Mouse (Mus musculus): ENCODE measurements around the gene Hoxa5. TPM values are rescaled to one million over a fixed set of nuclear protein-coding genes. Genes with fewer than 3 reads are reported as not detected.

Gene Hoxa5
- polyA plus RNA-seq, 1 experiment from 2014 or later, result not detected

DNA sequence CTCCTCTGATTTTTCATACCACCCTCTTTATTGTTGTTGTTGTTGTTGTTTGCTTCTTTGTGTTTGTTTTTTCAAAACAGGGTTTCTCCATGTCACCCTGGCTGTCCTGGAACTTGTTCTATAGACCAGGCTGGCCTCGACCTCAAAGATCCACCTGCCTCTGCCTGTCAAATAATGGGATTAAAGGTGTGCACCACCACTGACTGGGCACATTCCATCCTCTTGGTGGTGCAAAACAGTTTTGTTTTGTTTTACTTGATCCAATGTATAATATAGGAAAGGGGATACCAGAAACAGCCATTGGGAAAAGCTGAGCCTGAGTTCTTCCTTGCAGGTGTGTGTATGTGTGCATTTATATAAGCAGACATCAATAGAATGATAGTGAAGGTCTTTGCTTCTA, 17.9 kb downstream of the Hoxa5 start:
- H3K4me2 ChIP-seq (ENCODE audit: low read length), result no peak overlapping the region
- 0 out of 2 replicates have a peak, but pooled peaks cover 3% of the 10 kb centered on the region for H3K4me1 ChIP-seq (ENCODE audit: control insufficient read depth, insufficient read depth, low read length)
- H3K27ac ChIP-seq (ENCODE audit: low read depth, low read length), result no peak overlapping the region
- H3K9ac ChIP-seq (ENCODE audit: low read length), result no peak overlapping the region
- H3K4me3 ChIP-seq (ENCODE audit: low read depth, low read length), result no peak overlapping the region
- H3K27me3 ChIP-seq (replicated peaks; ENCODE audit: control insufficient read depth, insufficient read depth, low read length), result peaks cover 99% of the 10 kb centered on the region
- DNase-seq (ENCODE audit: low spot score) (no peak), ATAC-seq (no peak)
- WGBS, result 7% methylated on average over 1 of the region's 1 CpGs
- H3K9me3 ChIP-seq (replicated peaks; ENCODE audit: control insufficient read depth, low read length), result no peaks in the 10 kb centered on the region
- H3K36me3 ChIP-seq (ENCODE audit: control insufficient read depth, insufficient read depth, low read length), result no peaks in the 10 kb centered on the region

DNA sequence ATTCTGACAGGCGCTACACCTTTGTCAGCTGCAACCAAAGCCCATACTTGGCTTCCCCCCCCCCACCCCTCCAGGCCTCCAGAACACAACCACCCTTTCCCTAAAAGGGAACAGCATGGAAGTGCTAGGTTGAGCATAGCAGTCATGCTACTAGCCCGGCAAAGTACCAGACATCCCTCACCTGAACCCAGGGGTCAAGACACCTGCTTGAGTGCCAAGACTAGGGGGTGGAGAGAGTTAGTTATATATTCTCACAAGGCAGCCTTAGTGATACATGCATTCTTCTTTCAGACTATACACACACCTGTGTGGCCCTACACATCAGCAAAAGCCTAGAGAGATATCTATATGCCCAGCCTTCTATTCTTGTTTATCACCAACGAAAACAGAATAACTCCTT, 18.6 kb downstream of the Hoxa5 start:
- 9% methylated on average over 3 of the region's 3 CpGs for WGBS

DNA sequence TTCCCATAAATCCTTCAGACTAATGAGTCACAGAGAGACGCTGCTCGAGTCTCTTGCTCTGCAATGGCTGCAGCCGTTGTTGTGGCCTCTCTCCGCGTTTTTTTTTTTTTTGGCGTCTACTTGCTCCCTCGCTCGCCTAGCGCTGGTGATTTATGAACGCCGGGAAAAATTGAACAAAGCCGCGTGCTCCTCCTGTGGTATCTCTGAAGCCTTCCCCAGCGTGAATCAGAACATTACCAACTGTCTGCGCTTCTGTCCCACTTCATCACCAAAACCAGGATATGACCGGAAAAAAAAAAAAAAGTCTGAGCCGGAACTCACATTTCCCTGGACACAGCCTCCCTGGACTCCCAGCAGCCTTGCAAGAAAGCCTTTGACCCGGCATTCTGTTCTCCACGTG, 19.2 kb downstream of the Hoxa5 start:
- Histone ChIP-seq H3K9ac (ENCODE audit: low read length) (no peak overlapping the region), H3K27ac (ENCODE audit: low read depth, low read length) (no peak overlapping the region), H3K9me3 (replicated peaks; ENCODE audit: control insufficient read depth, low read length) (no peaks in the 10 kb centered on the region), H3K36me3 (ENCODE audit: control insufficient read depth, insufficient read depth, low read length) (no peaks in the 10 kb centered on the region), H3K4me2 (ENCODE audit: low read length) (no peak overlapping the region), H3K4me3 (ENCODE audit: low read depth, low read length) (no peak overlapping the region), H3K4me1 (ENCODE audit: control insufficient read depth, insufficient read depth, low read length) (no peaks in the 10 kb centered on the region), H3K27me3 (replicated peaks; ENCODE audit: control insufficient read depth, insufficient read depth, low read length) (peaks cover 99% of the 10 kb centered on the region)
- DNase-seq (ENCODE audit: low spot score) (no peak), ATAC-seq (no peak)
- WGBS, result 1% methylated on average over 19 of the region's 19 CpGs

More for the DNA sequence above, 18.6 kb downstream of the Hoxa5 start:
- Histone ChIP-seq H3K27me3 (replicated peaks; ENCODE audit: control insufficient read depth, insufficient read depth, low read length) (peaks cover 99% of the 10 kb centered on the region), H3K9ac (ENCODE audit: low read length) (no peak overlapping the region), H3K4me3 (ENCODE audit: low read depth, low read length) (no peak overlapping the region), H3K9me3 (replicated peaks; ENCODE audit: control insufficient read depth, low read length) (no peaks in the 10 kb centered on the region), H3K36me3 (ENCODE audit: control insufficient read depth, insufficient read depth, low read length) (no peaks in the 10 kb centered on the region), H3K4me1 (ENCODE audit: control insufficient read depth, insufficient read depth, low read length) (no peaks in the 10 kb centered on the region), H3K27ac (ENCODE audit: low read depth, low read length) (no peak overlapping the region), H3K4me2 (ENCODE audit: low read length) (no peak overlapping the region)
- no peak for ATAC-seq
- DNase-seq (ENCODE audit: low spot score), result no peak

- ATAC-seq, result no peak
- under 1% methylated on average over 6 of the region's 6 CpGs for WGBS
- DNase-seq (ENCODE audit: low spot score), result no peak
- Histone ChIP-seq H3K4me3 (ENCODE audit: low read depth, low read length) (no peak overlapping the region), H3K36me3 (ENCODE audit: control insufficient read depth, insufficient read depth, low read length) (no peaks in the 10 kb centered on the region), H3K27me3 (replicated peaks; ENCODE audit: control insufficient read depth, insufficient read depth, low read length) (peaks cover 99% of the 10 kb centered on the region), H3K9ac (ENCODE audit: low read length) (no peak overlapping the region), H3K4me2 (ENCODE audit: low read length) (no peak overlapping the region), H3K27ac (ENCODE audit: low read depth, low read length) (no peak overlapping the region), H3K9me3 (replicated peaks; ENCODE audit: control insufficient read depth, low read length) (no peaks in the 10 kb centered on the region), H3K4me1 (ENCODE audit: control insufficient read depth, insufficient read depth, low read length) (no peaks in the 10 kb centered on the region)
Observed at GRCm38 (mm10) chr6:52184668-52185067, 19.7 kb downstream of the Hoxa5 start.

- Histone ChIP-seq H3K4me2 (ENCODE audit: low read length) (no peak overlapping the region), H3K4me1 (ENCODE audit: control insufficient read depth, insufficient read depth, low read length) (no peaks in the 10 kb centered on the region), H3K9me3 (replicated peaks; ENCODE audit: control insufficient read depth, low read length) (no peaks in the 10 kb centered on the region), H3K36me3 (ENCODE audit: control insufficient read depth, insufficient read depth, low read length) (no peaks in the 10 kb centered on the region), H3K27me3 (replicated peaks; ENCODE audit: control insufficient read depth, insufficient read depth, low read length) (peaks cover 100% of the 10 kb centered on the region), H3K4me3 (ENCODE audit: low read depth, low read length) (no peak overlapping the region), H3K9ac (ENCODE audit: low read length) (no peak overlapping the region), H3K27ac (ENCODE audit: low read depth, low read length) (no peak overlapping the region)
- ATAC-seq (no peak), DNase-seq (ENCODE audit: low spot score) (no peak)
- 4% methylated on average over 10 of the region's 10 CpGs for WGBS
Observed at GRCm38 (mm10) chr6:52183311-52184080, 20.9 kb downstream of the Hoxa5 start.

DNA sequence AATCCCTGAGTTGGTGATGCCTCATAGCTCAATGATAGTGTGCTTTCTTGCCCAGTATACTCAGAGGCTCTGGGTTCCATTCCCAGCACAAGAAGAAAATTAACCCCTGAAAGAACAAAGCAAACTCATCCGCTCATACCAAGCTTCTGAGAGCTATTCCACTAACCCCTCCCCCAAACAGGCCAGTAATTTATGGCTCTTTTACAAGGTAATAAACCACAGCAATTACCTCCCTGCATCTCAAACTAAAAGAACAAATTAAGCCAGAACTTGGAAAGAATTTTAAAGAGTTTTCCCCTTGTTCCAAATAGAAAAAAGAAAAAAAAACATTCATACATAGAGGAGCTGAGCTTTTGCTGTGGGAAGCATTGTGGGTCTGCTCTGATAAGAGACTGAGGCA, 21.6 kb downstream of the Hoxa5 start:
- Histone ChIP-seq H3K36me3 (ENCODE audit: control insufficient read depth, insufficient read depth, low read length) (no peaks in the 10 kb centered on the region), H3K4me2 (ENCODE audit: low read length) (no peak overlapping the region), H3K27ac (ENCODE audit: low read depth, low read length) (no peak overlapping the region), H3K4me1 (ENCODE audit: control insufficient read depth, insufficient read depth, low read length) (no peaks in the 10 kb centered on the region), H3K9me3 (replicated peaks; ENCODE audit: control insufficient read depth, low read length) (no peaks in the 10 kb centered on the region), H3K27me3 (replicated peaks; ENCODE audit: control insufficient read depth, insufficient read depth, low read length) (peaks cover 100% of the 10 kb centered on the region), H3K4me3 (ENCODE audit: low read depth, low read length) (no peak overlapping the region), H3K9ac (ENCODE audit: low read length) (no peak overlapping the region)
- WGBS, result 5% methylated on average over 1 of the region's 1 CpGs
- no peak for DNase-seq (ENCODE audit: low spot score)
- ATAC-seq, result no peak

DNA sequence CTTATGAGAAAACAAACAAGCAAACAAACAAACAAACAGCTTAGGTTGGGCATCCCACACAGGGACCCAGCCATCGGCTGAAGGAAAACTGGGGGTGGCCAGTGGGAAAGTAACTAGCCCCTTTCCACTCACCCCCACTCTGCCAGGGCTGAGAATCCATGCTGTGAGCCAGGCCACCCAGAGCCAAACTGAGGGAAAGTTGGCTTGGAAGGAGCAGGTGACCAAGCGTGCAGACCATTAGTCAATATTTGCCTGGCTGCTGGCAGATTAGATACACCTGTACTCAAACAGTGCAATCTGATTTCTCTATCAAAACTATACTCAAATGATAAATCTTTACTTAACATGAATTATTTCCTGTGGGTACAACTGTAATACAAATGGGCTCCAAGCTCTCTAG, 22.4 kb downstream of the Hoxa5 start:
- Histone ChIP-seq H3K27ac (ENCODE audit: low read depth, low read length) (no peak overlapping the region), H3K4me2 (ENCODE audit: low read length) (no peak overlapping the region), H3K4me1 (ENCODE audit: control insufficient read depth, insufficient read depth, low read length) (no peaks in the 10 kb centered on the region), H3K4me3 (ENCODE audit: low read depth, low read length) (no peak overlapping the region), H3K9ac (ENCODE audit: low read length) (no peak overlapping the region), H3K36me3 (ENCODE audit: control insufficient read depth, insufficient read depth, low read length) (no peaks in the 10 kb centered on the region), H3K9me3 (replicated peaks; ENCODE audit: control insufficient read depth, low read length) (no peaks in the 10 kb centered on the region), H3K27me3 (replicated peaks; ENCODE audit: control insufficient read depth, insufficient read depth, low read length) (peaks cover 100% of the 10 kb centered on the region)
- ATAC-seq, result no peak
- WGBS, result 7% methylated on average over 2 of the region's 2 CpGs
- DNase-seq (ENCODE audit: low spot score), result no peak

DNA sequence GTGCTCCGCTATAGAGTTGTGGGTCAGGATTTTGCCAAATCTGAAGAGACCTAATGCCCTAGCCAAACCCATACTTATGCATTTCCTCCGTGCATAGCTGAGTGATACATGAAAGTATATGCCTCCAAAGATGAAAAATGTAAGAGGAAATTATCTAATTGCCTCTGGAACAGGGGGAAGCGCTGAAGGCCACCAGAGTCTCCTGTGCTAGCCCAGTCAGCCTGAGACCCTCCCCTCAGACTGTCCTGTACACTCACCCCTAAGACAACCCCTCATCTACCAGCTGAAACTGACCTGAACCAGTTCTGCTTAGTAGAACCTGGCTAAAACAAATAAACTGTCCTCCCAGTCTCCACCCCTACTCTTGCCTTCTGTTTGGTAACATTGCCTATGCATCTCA, 23.7 kb downstream of the Hoxa5 start:
- Histone ChIP-seq H3K36me3 (ENCODE audit: control insufficient read depth, insufficient read depth, low read length) (no peaks in the 10 kb centered on the region), H3K27ac (ENCODE audit: low read depth, low read length) (no peak overlapping the region), H3K4me2 (ENCODE audit: low read length) (no peak overlapping the region), H3K27me3 (replicated peaks; ENCODE audit: control insufficient read depth, insufficient read depth, low read length) (peaks cover 100% of the 10 kb centered on the region), H3K9me3 (replicated peaks; ENCODE audit: control insufficient read depth, low read length) (no peaks in the 10 kb centered on the region), H3K9ac (ENCODE audit: low read length) (no peak overlapping the region), H3K4me1 (ENCODE audit: control insufficient read depth, insufficient read depth, low read length) (no peaks in the 10 kb centered on the region), H3K4me3 (ENCODE audit: low read depth, low read length) (no peak overlapping the region)
- DNase-seq (ENCODE audit: low spot score), result no peak
- ATAC-seq, result no peak
- 3% methylated on average over 3 of the region's 3 CpGs for WGBS

DNA sequence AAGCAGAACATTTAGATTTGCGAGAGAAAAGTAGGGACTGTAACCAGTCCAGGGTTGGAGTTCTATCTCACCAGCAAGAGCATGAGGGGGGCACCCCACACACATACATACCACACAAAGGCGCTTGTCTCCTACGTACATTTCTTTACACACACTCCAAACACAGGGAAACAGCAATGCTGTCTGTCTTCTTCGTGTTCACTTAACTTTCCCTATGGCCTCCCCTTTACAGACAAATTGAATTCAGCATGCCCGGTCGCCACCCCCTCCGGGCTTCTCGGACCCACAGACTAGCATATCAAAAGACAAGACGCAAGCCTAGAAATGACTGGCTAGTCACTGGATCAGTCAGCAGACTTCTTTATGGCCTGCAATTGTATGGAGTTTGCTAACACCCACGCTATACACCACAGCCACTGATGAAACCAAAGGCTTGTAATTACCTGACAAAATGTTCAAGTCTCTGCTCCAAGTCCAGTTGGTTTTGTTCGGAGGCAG, 24.1 kb downstream of the Hoxa5 start:
- Histone ChIP-seq H3K4me2 (ENCODE audit: low read length) (no peak overlapping the region), H3K9ac (ENCODE audit: low read length) (no peak overlapping the region), H3K4me3 (ENCODE audit: low read depth, low read length) (no peak overlapping the region), H3K9me3 (replicated peaks; ENCODE audit: control insufficient read depth, low read length) (no peaks in the 10 kb centered on the region), H3K4me1 (ENCODE audit: control insufficient read depth, insufficient read depth, low read length) (no peaks in the 10 kb centered on the region), H3K27ac (ENCODE audit: low read depth, low read length) (no peak overlapping the region), H3K36me3 (ENCODE audit: control insufficient read depth, insufficient read depth, low read length) (no peaks in the 10 kb centered on the region), H3K27me3 (replicated peaks; ENCODE audit: control insufficient read depth, insufficient read depth, low read length) (peaks cover 100% of the 10 kb centered on the region)
- DNase-seq (ENCODE audit: low spot score), result no peak
- no peak for ATAC-seq
- WGBS, result 1% methylated on average over 11 of the region's 11 CpGs

Data from forebrain, embryonic 14.5 days (tissue).